Mouse (Mus musculus) layer of hippocampus, postnatal 10 days (tissue): ENCODE data around the gene Cd276. TPM values are rescaled to one million over a fixed set of nuclear protein-coding genes. Genes with fewer than 3 reads are reported as not detected.

Source experiments
- DNase-seq, 2 experiments: peaks; one replicate each; pipeline ENCODE4 v3.0.0; 2021; ENCODE audit warnings: low spot score in 2 of 2
- total RNA-seq, 2 experiments: library from RNA; stranded (reverse); gene quantifications; 2 replicates each; pipeline ENCODE4 v1.2.3; 2021

Gene Cd276
- total RNA-seq, 2 experiments from 2014 or later: 15.7 to 16.6 TPM

- no peak for DNase-seq
Observed at GRCm38 (mm10) chr9:58516480-58516879, 38.8 kb downstream of the Cd276 start.

GRCm38 (mm10) chr9:58513749-58514148 is 41.5 kb downstream of the Cd276 start:
- DNase-seq: no peak

GRCm38 (mm10) chr9:58510452-58510851 is 44.8 kb downstream of the Cd276 start:
- no peak for DNase-seq

GRCm38 (mm10) chr9:58507216-58508005 is 47.8 kb downstream of the Cd276 start:
- DNase-seq: no peak

- DNase-seq: no peak
Observed at GRCm38 (mm10) chr9:58500946-58501345, 54.3 kb downstream of the Cd276 start.

GRCm38 (mm10) chr9:58497942-58498341 is 57.3 kb downstream of the Cd276 start:
- DNase-seq: no peak

- peak; percentile 51 to 54 for DNase-seq
Observed at GRCm38 (mm10) chr9:58496470-58497182, 58.6 kb downstream of the Cd276 start.

GRCm38 (mm10) chr9:58495035-58495434 is 60.2 kb downstream of the Cd276 start:
- no peak for DNase-seq

- no peak for DNase-seq
Observed at GRCm38 (mm10) chr9:58490391-58490790, 64.8 kb downstream of the Cd276 start.

- DNase-seq: no peak
Observed at GRCm38 (mm10) chr9:58489865-58490165, 65.4 kb downstream of the Cd276 start.

GRCm38 (mm10) chr9:58489133-58489864 is 65.9 kb downstream of the Cd276 start:
- DNase-seq: peak; percentile 52 to 58

- DNase-seq: peak; percentile 64 to 75
Observed at GRCm38 (mm10) chr9:58487851-58488801, 67.1 kb downstream of the Cd276 start, which contains the start of gene Insyn1. Gene Insyn1, plus strand, starts transcription at chr9:58488603.

- no peak for DNase-seq
Observed at GRCm38 (mm10) chr9:58487076-58487475, 68.2 kb downstream of the Cd276 start.

Other genes with a start within 250 kb of the Cd276 start
- 1 to 10 TPM; 5.0 to 5.7 TPM for gene Loxl1, start 242.3 kb downstream of the Cd276 start, total RNA-seq
- gene Tbc1d21, start 185.0 kb downstream of the Cd276 start, total RNA-seq: not detected
- 100 to 1,000 TPM; 145 TPM for gene Insyn1, start 66.8 kb downstream of the Cd276 start, total RNA-seq
- gene Nptn, start 26.8 kb upstream of the Cd276 start, total RNA-seq: 100 to 1,000 TPM; 625 to 664 TPM
- gene Rec114, start 188.5 kb upstream of the Cd276 start, total RNA-seq: 1 to 10 TPM in 1 of 2 experiments, under 1 TPM in 1; 0.65 to 1.3 TPM